Mouse (Mus musculus): Measurements from ENCODE around the gene Ciapin1. TPM values are rescaled to one million over a fixed set of nuclear protein-coding genes. Genes with fewer than 3 reads are reported as not detected.

The Ciapin1 gene
- polyA plus RNA-seq, 1 experiment from 2014 or later = 202 TPM

DNA sequence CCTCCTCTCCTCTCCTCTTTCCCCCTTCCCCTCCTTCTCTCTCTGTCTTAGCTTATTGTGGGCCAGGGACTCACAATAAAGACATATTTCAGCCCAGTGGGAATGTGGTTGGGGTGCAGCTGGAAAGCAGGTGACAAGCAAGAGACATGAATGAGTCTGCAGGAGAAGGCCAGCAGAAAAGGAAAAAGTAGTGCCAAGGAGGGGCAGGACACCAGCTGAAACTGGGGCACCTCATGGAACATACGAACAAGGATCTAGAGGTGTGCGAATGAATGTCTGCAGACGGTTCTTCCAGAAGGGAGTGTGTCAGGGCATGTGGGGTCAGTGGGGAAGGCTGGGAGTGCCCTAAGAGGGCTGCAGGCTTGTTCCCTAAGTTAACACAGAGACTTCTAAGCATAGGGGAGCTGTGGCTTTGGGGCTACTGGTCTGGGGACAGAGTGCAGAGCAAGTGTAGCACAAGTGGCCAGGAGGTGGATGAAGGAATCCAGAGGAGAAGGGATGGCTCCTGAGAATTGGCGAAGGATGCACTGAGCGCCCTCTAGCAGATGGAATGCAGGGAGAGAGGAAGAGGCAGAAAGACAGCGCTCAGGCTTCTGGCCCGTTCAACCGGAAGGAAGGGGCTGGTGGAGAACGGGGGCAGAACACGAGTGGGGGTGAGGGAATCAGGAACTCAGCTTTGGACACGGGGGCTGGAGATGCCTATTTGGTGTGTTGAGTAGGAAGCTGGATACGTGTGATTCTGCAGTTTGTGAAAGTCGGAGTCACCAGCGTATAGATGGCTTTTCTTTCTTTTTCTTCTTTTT is 36.7 kb downstream of the Ciapin1 start:
- no peak overlapping the region for H3K4me2 ChIP-seq
- 47% methylated on average over 14 of the region's 14 CpGs for WGBS
- ATAC-seq (ENCODE audit: low FRiP score) = no peak

GRCm38 (mm10) chr8:94800278-94800968 is 37.7 kb downstream of the Ciapin1 start:
- no peaks in the 10 kb centered on the region for H3K9me3 ChIP-seq
- H3K4me1 ChIP-seq (replicated peaks) = no peaks in the 10 kb centered on the region
- H3K4me2 ChIP-seq = no peak overlapping the region
- H3K36me3 ChIP-seq = no peaks in the 10 kb centered on the region
- H3K27me3 ChIP-seq = no peaks in the 10 kb centered on the region
- no peak overlapping the region for H3K4me3 ChIP-seq
- 69% methylated on average over 7 of the region's 7 CpGs for WGBS
- H3K27ac ChIP-seq = no peak overlapping the region
- ATAC-seq (ENCODE audit: low FRiP score) = no peak
- no peak overlapping the region for H3K9ac ChIP-seq

More for the DNA sequence above, 36.7 kb downstream of the Ciapin1 start:
- Histone ChIP-seq H3K27me3 (no peaks in the 10 kb centered on the region), H3K9me3 (no peaks in the 10 kb centered on the region), H3K36me3 (no peaks in the 10 kb centered on the region), H3K9ac (no peak overlapping the region), H3K4me1 (replicated peaks) (peaks cover under 1% of the 10 kb centered on the region; the same call in 1 of the 2 replicates), H3K4me3 (no peak overlapping the region), H3K27ac (no peak overlapping the region)

DNA sequence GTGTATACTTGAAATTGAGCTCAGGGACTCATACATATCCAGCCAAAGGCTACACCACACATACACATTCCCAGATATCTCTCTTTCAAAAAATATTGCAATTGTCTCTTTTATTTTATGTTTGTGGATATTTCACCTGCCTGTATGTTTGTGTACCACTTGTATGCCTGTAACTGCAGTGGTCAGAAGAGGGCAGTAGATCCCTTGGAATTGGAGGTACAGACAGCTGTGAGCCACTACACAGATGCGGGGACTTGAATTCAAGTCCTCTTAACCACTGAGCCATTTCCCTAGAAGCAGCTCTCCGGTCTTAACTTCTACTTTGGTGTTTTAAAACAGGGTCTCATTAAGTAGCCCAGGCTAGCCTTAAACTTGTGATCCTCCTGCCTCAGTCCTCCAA is 43.4 kb downstream of the Ciapin1 start:
- H3K4me2 ChIP-seq = no peak overlapping the region
- ATAC-seq (ENCODE audit: low FRiP score) = no peak
- no peak overlapping the region for H3K27ac ChIP-seq
- H3K36me3 ChIP-seq = no peaks in the 10 kb centered on the region
- 91% methylated on average over 2 of the region's 2 CpGs for WGBS
- no peaks in the 10 kb centered on the region for H3K4me1 ChIP-seq (replicated peaks)
- H3K9me3 ChIP-seq = no peaks in the 10 kb centered on the region
- H3K27me3 ChIP-seq = no peaks in the 10 kb centered on the region
- H3K4me3 ChIP-seq = no peak overlapping the region
- no peak overlapping the region for H3K9ac ChIP-seq

DNA sequence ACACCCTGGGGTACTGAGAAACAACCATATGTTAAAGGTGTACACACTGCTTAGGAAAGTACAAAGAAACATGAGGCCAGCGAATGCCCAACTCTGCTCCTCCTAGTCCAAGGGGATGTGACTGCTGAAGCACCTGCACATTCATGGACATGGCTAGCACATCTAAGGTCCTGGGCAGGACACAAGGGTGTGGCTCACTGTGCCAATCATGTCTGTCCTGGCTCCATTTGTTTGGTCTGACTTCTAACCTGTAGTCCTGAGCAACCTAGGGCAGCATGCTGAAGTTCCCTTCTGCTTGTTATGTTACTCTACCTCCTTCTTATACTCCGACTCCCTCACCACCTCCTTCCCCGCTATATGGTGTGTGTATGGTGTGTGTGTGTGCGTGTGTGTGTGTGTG is 43.8 kb downstream of the Ciapin1 start:
- Histone ChIP-seq H3K27me3 (no peaks in the 10 kb centered on the region), H3K4me1 (replicated peaks) (no peaks in the 10 kb centered on the region), H3K4me3 (no peak overlapping the region), H3K9ac (no peak overlapping the region), H3K4me2 (no peak overlapping the region), H3K9me3 (no peaks in the 10 kb centered on the region), H3K36me3 (no peaks in the 10 kb centered on the region), H3K27ac (no peak overlapping the region)
- no peak for ATAC-seq (ENCODE audit: low FRiP score)
- WGBS = 93% methylated on average over 4 of the region's 4 CpGs

DNA sequence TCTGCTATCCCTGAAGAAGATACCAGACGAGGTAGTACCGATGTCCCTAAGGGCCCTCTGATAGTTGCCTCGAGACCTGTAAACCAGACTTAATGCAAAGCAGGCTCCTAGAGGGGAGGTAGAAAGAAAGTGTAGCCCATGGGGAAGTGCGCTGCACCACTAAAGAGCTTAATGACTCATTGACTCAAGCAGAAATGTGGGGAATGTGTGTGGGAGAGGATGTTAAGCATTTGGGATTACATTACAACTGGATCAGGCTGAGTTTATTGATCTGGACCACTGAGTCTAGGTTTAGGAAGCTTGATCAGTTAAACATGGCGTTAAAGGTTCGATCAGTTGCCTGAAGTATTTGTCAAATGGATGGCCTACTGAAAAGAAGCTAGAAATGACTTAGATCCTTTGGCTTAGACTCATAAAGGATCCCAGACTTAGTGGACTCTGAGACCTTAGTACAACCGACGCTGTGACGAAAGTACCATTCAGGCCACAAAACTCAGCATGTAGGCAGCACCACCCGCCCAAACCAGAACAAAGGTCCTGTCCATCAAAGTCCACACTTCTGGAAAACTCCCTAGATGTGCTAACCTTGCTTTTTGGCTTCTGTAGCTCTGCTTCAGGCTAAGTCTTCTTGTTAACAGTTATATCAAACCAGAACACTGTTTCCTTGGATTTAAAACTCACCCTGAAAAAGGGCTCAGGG is 48.8 kb downstream of the Ciapin1 start:
- Histone ChIP-seq H3K4me3 (no peak overlapping the region), H3K9ac (no peak overlapping the region), H3K36me3 (no peaks in the 10 kb centered on the region), H3K4me2 (no peak overlapping the region), H3K27me3 (no peaks in the 10 kb centered on the region), H3K4me1 (replicated peaks) (0 out of 2 replicates have a peak, but pooled peaks cover 4% of the 10 kb centered on the region), H3K9me3 (no peaks in the 10 kb centered on the region), H3K27ac (no peak overlapping the region)
- ATAC-seq (ENCODE audit: low FRiP score) = no peak
- WGBS = 56% methylated on average over 10 of the region's 10 CpGs

DNA sequence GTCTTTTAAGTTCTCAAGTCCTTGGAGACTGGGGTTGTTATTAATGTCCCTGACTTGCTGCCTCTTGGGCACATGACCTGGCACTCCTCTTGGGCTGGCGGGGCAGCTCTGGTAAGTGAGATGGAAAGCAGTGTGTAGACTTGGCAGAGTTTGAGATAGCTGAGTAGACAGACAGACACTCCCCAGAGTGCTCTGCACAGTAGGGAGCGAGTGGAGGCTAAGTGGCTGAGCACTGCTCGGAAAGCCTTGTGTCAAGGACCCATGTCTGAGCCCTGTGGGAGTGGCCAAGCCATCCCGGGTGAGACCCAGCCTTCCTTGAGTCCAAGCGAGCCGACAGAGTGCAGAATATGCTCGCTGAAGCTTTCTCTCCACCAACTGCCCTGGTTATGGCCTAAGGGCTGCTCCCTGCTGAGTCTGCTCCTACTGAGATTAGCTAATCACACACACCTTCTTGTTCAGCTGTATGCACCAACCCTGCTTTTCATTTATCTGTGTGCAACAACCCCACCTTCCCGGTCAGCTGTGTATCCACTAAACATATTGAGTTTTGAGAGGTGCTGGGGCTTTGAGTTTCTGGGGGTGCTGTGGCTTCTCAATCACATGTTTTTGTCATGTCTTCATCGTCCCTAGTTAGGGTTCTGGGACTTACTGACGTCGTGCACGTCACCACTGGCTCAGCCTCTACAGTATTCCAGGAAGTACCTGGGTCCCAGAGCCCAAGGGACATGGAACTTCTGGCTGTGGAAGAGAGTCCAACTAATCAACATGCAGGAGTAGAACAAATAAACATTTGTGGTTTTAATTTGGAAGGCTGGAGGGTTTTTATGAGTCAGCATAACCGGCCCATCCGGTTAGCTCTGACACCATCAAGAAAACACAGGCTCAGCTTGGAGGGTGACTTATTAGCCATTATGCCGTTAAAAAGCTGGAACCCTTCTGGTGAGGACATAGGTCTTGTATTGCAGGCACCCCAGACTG is 50.3 kb downstream of the Ciapin1 start:
- 0 out of 2 replicates have a peak, but pooled peaks cover 4% of the 10 kb centered on the region for H3K4me1 ChIP-seq (replicated peaks)
- H3K4me2 ChIP-seq = no peak overlapping the region
- H3K9me3 ChIP-seq = no peaks in the 10 kb centered on the region
- H3K9ac ChIP-seq = no peak overlapping the region
- ATAC-seq (ENCODE audit: low FRiP score) = no peak
- no peak overlapping the region for H3K27ac ChIP-seq
- H3K27me3 ChIP-seq = no peaks in the 10 kb centered on the region
- H3K36me3 ChIP-seq = no peaks in the 10 kb centered on the region
- no peak overlapping the region for H3K4me3 ChIP-seq
- 68% methylated on average over 15 of the region's 15 CpGs for WGBS

DNA sequence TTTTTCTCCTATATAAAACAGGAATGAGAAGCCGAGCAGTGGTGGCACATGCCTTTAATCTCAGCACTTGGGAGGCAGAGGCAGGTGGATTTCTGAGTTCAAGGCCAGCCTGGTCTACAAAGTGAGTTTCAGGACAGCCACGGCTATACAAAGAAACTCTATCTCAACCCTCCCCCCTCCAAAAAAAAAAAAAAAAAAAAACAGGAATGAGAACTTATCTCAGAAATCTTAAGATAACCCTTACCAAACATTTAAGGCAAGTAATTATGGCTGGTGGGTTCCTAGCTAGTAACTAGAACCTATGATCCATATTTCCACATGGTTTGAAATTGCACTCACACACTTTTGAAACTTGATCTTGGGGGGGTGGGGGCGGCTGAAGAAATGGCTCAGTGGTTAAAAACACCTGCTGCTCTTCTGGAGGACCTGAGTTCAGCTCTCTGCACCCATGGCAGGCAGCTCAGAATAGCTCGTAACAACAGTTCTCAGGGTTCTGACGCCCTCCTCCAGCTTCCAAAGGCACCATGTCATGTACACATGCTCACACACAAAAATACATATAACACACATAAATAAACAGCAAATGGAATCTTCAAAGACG is 52.1 kb downstream of the Ciapin1 start:
- no peak overlapping the region for H3K4me2 ChIP-seq
- no peaks in the 10 kb centered on the region for H3K27me3 ChIP-seq
- peaks cover 9% of the 10 kb centered on the region for H3K4me1 ChIP-seq (replicated peaks)
- H3K9ac ChIP-seq = no peak overlapping the region
- H3K27ac ChIP-seq = no peak overlapping the region
- 78% methylated on average over 6 of the region's 6 CpGs for WGBS
- H3K9me3 ChIP-seq = no peaks in the 10 kb centered on the region
- ATAC-seq (ENCODE audit: low FRiP score) = no peak
- no peaks in the 10 kb centered on the region for H3K36me3 ChIP-seq
- H3K4me3 ChIP-seq = no peak overlapping the region

DNA sequence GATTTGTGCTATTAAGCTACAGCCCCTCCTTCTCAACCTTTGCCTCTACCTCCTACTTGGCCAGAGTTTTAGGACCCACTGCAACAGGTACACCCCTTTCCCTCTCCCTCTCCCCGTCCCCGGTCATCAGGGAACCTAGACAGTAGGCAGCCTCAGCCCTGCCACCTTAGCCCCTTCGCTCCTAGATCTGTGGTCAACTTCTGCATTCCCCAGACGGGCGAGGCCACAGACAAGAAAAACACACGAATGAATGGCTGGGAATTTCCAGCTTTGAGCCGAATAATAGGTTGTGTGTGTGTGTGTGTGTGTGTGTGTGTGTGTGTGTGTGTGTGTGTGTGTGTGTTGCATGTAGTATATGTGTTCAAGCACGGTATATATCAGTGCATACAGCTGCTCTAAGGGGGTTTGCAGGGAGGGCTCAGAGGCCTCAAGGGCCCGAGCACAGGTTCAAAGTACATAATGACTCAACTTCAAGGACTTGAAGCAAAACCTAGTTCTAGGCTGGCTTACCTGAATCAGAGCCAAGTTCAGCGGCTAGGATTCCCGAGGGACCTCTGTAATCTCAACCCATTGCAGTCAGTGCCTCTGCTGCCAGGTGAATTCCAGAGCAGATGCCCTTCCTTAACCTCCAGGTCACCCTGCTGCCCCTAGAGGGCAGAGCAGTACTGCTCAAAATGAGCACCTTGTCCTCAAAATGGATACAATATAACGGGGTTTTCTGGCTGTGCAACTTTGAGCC is 52.7 kb downstream of the Ciapin1 start:
- H3K9ac ChIP-seq = no peak overlapping the region
- H3K4me2 ChIP-seq = no peak overlapping the region
- H3K4me1 ChIP-seq (replicated peaks) = peaks cover 9% of the 10 kb centered on the region
- no peak for ATAC-seq (ENCODE audit: low FRiP score)
- no peak overlapping the region for H3K4me3 ChIP-seq
- H3K27ac ChIP-seq = no peak overlapping the region
- H3K27me3 ChIP-seq = no peaks in the 10 kb centered on the region
- H3K36me3 ChIP-seq = no peaks in the 10 kb centered on the region; the same call in 1 of the 2 replicates
- H3K9me3 ChIP-seq = no peaks in the 10 kb centered on the region
- WGBS = 73% methylated on average over 12 of the region's 12 CpGs

- H3K27ac ChIP-seq = no peak overlapping the region
- no peak overlapping the region for H3K4me3 ChIP-seq
- peaks cover 11% of the 10 kb centered on the region; the same call in 1 of the 2 replicates for H3K36me3 ChIP-seq
- no peaks in the 10 kb centered on the region for H3K27me3 ChIP-seq
- no peak for ATAC-seq (ENCODE audit: low FRiP score)
- peaks cover 10% of the 10 kb centered on the region for H3K4me1 ChIP-seq (replicated peaks)
- 85% methylated on average over 4 of the region's 4 CpGs for WGBS
- H3K9ac ChIP-seq = no peak overlapping the region
- no peak overlapping the region for H3K4me2 ChIP-seq
- H3K9me3 ChIP-seq = no peaks in the 10 kb centered on the region
These were observed 54.3 kb downstream of the Ciapin1 start for GRCm38 (mm10) chr8:94783890-94784289.

DNA sequence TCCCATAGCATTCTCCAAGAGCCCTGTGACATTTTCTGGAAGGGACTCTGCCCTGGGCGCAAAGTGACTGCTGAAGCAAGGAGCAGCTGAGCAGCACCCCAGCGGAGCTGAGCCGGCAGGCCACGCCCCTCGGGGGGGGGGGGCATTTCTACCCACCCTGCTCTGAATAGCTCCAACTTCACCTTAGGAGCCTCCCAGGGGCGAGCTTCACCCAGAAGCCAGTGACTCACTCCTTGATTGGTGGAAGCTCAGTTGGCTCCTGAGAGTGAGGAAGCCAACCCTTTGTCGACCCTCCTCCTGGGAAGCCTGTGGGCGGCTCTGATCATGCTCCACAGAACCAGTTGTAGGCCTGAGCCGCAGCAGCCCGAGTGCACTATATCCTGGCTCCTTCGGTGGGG is 56.3 kb downstream of the Ciapin1 start:
- no peaks in the 10 kb centered on the region for H3K9me3 ChIP-seq
- H3K36me3 ChIP-seq = peaks cover 11% of the 10 kb centered on the region; the same call in 1 of the 2 replicates
- ATAC-seq (ENCODE audit: low FRiP score) = no peak; the same call in 1 of the 2 replicates
- H3K4me2 ChIP-seq = no peak overlapping the region
- peak overlapping the region; percentile 29; the same call in 1 of the 2 replicates for H3K9ac ChIP-seq
- no peaks in the 10 kb centered on the region for H3K27me3 ChIP-seq
- H3K4me3 ChIP-seq = no peak overlapping the region
- WGBS = 11% methylated on average over 11 of the region's 11 CpGs
- peaks cover 19% of the 10 kb centered on the region for H3K4me1 ChIP-seq (replicated peaks)
- H3K27ac ChIP-seq = no peak overlapping the region

All from hindbrain, embryonic 13.5 days (tissue).